Mouse (Mus musculus) testis, postnatal 10 days (tissue): ENCODE measurements around the gene Pmis2.

ENCODE experiments used
- DNase-seq: peaks from one replicate; pipeline ENCODE4 v3.0.0; 2021; ENCODE audit warnings: low spot score

Gene Pmis2

DNA sequence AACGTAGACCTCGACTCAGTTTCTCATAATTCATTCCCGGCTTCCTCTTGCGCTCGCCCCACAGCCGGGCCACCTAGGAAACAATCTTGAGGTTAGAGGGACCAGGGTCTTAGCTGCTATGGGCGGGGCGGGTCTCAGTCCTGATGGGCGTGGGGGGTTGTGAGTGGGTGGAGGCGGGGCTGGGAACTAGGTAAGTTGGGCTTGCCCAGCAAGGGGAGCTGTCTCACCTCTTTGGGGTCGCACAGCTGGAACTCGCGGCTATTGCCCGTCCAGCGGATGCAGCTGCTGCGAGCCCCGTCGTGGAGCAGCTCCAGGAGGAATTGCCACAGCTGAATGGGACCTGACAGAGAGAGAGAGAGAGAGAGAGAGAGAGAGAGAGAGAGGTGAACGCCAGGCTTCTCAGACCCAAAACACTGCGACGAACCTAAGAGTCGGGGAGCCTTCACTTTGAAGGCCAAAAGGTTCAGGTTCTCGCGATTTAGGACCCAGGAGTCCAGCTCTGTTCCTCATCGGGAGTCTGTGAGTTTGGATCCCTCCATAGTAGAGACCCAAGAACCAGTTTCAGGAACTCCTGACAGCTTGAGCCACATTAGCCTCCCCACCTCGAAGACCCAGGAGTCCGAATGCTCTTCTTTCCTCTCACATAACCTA, 37.5 kb downstream of the Pmis2 start:
- DNase-seq: no peak

DNA sequence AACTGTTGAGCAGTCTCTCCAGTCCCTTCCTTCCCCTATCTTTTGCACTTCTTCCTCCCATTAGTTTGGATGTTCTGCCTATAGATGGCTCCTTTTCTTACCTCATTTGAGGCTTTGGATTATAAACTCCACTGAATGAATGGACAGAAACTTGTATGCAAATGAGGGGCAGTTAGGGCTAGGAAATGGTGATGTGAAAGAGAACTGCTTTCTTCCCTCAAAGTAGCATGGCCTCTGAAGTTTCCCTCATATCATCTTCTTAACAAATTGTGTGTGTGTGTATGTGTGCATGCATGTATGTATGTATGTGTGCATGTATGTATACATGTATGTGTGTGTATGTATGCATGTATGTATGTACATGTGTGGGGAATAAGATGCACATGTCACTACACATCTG, 42.4 kb downstream of the Pmis2 start:
- DNase-seq: no peak

DNA sequence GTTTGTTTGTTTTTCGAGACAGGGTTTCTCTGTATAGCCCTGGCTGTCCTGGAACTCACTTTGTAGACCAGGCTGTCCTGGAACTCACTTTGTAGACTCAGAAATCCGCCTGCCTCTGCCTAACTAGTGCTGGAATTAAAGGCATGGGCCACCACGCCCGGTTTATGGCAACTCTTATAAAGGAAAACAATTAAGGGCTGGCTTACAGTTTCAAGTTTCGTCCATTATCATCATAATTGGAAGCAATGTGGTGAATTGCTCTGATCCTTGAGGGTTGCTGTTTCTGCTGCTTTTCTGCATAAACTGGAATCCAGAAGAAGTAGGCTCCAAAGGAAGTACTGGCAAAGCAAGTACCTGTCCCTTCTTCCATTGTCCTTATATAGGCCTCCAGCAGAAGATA, 44.8 kb downstream of the Pmis2 start:
- DNase-seq: no peak

DNA sequence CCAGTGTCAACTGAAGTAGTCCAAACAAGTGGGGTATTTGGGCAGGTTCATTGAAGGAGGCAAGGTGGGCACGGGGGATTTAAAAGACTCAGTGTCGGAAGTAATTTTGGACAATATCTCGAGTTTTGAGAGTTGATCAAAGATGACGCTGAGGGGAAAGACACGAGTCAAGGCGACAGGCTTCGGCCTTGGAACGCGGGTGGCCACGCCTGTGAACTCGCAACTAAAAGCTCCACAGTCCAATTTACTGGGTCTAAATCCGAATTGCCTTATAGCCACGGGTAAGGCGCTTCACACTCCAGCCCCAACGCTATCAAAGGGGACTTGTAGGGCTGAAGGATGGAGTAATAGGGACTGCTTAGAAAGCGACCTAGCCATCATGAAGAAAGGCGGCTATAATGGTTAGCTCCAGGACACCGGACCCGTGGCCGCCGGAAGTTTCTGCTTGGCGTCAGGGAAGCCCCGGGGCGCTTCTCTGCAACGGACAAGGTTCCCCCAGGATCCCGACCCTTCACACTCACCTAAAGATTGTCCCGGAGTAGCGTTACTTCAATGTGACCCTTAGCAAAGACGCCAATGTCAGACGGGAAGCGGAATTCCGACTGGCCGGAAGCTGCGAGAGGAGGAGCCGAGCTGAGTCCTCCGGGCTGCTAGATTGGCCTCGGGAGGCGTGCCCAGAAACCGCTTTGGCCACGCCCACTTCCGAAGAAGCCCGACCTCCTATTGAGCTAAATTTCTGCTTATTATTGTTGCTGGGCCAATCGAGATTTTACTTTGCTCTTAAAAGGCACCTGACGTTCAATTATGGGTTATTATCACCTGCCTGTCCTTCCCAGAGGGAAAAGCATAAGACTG, 45.6 kb downstream of the Pmis2 start, which contains the start of gene Cox6b1:
TSS of gene Cox6b1 (minus strand) at position 622 of the 855 bp plus-strand sequence.
- peak; percentile 91 for DNase-seq
